Mouse (Mus musculus) heart, postnatal 36 days (tissue): Measurements from ENCODE around the gene Rasa4. TPM values are rescaled to one million over a fixed set of nuclear protein-coding genes. Genes with fewer than 3 reads are reported as not detected.
"Not testable (repeated sequence)": the region's sequence is repeated elsewhere in the genome, so short reads cannot be mapped to it uniquely, and the experiment has no call there.

ENCODE experiments used
- DNase-seq, 2 experiments: peaks; one replicate each; pipeline ENCODE4 v3.0.0; 2021 to 2022
- intact Hi-C: fragments of 180-260 bp; cut with DNase I; formaldehyde crosslinking; loops from one replicate; pipeline ENCODE4 v1.15.1; 2025
- total RNA-seq, 2 experiments: library from RNA; stranded (reverse); gene quantifications; 2 replicates each; pipeline ENCODE4 v1.2.3; 2021

Rasa4 gene
- total RNA-seq, 2 experiments from 2014 or later, result 6.4 to 9.2 TPM

DNA sequence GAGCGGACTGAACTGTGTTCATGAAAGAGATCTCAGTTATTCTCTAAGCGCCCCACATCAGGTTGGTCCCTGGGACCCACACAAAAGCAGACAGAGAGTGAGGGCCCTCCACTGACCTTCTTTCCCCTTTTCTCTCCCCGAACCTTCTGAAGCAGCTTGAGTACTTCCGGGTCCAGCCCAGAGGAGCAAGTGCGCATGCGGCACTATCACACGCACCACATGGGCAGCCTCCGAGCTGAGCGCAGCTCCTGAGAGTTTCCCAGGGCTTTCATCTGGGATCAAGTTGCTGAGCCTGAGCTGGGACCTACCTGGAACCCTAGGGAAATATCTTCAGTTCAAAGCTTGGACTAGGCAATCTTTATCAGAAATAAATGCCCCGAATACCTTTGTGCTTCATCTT lies 19.8 kb upstream of the Rasa4 start:
- DNase-seq, result no peak
- intact Hi-C loops, result loop anchor here (5.0 kb wide), 1 partner anchor 97 kb away; no protein-coding TSS in a partner anchor

GRCm38 (mm10) chr5:136066404-136067148 lies 17.1 kb upstream of the Rasa4 start:
- DNase-seq, intact Hi-C loops: not testable (repeated sequence)

DNA sequence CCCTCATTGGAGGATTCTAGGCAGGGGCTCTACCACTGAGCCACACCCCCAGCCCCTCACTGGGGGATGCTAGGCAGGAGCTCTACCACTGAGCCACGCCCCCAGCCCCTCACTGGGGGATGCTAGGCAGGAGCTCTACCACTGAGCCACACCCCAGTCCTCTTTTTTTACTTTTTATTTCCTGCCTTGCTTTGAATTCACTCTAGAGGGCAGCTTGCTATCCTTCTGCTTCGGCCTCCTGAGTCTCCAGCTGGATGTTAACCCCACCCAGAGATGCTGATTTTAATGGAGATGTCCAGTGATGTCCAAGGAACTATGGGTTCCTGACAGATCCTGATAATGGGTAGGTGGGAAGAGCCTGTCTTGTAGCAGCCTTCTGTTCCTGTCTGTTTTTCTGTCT lies 14.3 kb upstream of the Rasa4 start:
- intact Hi-C loops, result no loop called here
- DNase-seq, result no peak

DNA sequence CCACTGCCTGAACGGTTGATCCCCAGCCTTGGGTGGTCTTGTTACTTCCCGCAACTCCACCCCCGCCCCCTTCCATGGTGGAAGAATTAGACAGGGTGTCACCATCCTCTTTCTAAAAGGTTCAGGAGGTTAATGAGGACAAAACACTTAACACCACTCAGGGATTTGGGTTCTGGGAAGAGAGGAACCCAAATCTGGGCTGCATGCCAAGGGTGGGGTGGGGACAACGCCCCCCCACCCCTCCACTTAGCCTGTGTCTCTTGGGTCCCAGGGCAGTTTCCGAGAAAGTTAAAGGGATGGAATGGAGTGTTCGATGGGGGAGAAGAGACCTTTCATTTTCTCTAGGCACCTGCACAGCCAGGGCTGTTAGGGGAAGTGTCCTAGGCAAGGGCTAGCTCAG lies 10.7 kb upstream of the Rasa4 start:
- intact Hi-C loops, result no loop called here
- no peak for DNase-seq

DNA sequence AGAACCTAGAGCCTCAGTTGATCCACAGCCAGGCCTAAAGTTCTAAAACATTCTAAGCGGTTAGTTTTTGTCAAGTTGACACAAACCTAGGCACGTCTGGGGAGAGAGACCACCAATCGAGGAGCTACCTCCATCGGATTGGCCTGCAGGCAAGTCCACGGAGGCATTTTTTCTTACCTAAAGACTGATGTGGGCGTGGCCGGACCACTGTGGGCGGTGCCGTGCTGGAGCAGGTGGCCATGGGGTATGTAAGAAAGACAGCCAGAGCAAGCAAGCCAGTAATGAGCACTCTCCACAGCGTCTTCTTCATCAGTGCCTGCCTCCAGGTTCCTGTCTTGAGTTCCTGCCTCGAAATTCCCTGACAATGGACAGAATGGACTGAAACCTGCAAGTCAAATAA lies 10.2 kb upstream of the Rasa4 start:
- no peak for DNase-seq
- intact Hi-C loops, result no loop called here

DNA sequence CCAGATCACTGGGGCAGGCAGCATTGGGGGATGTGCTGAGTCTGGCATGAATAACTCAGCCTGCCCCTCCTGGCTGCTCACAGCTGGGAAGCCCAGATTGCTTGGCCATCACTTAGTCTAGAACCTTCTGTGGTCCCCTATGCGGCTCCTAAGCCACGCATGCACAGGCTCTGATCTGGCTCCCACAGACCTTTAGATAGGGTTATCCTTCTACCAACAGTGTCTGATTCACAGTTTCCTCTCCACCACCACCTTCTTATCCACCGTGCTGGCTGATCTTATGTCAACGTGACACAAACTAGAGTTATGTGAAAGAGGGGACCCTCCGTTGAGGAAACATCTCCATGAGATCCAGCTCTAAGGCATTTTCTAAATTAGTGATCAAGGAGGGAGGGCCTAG lies 8.6 kb upstream of the Rasa4 start:
- DNase-seq, result no peak
- intact Hi-C loops, result no loop called here

DNA sequence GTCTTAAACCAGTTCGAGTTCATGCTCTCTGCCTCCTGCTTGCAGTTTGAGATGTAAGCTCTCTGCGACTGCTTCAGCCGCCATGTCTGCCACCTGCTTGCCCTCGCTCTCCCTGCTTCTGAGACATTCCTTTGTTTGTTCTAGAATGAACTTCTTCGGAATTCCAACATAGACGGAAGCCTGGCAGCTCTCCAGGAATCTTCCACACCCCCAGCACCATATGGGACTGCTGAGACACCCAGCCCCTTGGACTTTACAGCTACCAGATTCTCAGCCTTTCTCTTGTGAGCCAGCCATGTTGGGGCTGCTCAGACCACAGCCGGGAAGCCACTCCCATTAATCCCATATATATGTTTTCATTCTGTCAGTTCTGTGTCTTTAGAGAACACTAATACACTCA lies 7.4 kb upstream of the Rasa4 start:
- DNase-seq, result no peak
- intact Hi-C loops, result no loop called here

DNA sequence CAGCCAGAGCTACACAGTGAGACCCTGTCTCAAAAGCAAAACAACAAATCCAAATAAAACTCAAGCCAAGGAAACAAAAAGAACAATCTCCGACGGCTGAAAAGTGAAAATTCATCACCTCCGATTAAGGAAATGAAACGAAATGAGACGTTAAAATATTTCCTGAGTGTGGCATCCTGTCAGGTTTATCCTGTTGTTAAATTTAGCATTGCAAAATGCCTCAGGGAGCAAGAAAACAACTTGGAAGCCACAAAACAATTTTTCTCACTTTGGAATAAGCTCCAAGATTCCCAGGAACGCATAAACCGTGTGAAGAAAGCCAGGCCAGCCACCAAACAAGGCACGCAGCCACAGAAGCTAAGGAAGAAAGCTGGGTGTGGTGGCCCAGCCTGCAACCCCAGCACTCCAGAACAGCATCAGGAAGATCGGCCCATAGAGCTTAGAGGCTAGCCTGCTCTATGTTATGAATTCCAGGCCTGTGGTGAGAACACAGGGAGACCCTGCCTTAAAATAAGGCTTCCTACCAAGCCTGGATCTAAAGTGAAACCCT lies 6.6 kb upstream of the Rasa4 start:
- no peak for DNase-seq
- intact Hi-C loops, result no loop called here

DNA sequence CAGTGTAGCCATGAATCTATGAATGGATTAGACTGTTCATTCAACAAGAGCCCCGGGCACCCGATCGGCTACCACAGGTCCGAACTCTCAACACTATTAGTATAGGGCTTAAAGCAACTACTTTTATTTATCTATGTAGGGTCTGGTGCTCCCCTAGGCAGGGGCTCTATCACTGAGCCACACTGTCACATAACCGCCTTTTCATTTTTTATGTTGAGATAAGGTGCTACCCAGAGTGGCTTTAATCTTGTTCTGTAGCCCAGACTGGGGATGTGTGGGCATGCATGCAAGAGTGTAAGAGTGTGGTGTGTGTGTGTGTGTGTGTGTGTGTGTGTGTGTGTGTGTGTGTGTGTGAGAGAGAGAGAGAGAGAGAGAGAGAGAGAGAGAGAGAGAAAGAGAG lies 5.6 kb upstream of the Rasa4 start:
- no peak for DNase-seq
- intact Hi-C loops, result no loop called here

DNA sequence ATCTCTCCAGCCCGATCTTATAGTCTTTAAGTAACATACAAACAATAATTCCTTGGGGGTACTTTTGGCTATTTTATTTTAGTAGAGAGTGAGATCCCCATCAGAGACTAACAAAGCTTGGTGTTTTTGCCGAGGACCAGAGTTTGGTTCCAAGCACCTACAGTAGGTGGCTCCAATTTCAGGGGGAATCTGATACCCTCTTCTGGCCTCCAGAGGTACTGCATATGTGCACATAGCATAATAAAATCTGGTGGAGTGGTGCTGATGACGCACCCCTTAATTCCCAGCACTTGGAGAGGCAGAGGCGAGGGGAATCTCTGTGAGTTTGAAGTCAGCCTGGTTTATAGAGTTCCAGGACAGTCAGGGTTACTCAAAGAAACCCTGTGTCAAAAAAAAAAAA lies 1.4 kb upstream of the Rasa4 start:
- no peak for DNase-seq
- intact Hi-C loops, result no loop called here

DNA sequence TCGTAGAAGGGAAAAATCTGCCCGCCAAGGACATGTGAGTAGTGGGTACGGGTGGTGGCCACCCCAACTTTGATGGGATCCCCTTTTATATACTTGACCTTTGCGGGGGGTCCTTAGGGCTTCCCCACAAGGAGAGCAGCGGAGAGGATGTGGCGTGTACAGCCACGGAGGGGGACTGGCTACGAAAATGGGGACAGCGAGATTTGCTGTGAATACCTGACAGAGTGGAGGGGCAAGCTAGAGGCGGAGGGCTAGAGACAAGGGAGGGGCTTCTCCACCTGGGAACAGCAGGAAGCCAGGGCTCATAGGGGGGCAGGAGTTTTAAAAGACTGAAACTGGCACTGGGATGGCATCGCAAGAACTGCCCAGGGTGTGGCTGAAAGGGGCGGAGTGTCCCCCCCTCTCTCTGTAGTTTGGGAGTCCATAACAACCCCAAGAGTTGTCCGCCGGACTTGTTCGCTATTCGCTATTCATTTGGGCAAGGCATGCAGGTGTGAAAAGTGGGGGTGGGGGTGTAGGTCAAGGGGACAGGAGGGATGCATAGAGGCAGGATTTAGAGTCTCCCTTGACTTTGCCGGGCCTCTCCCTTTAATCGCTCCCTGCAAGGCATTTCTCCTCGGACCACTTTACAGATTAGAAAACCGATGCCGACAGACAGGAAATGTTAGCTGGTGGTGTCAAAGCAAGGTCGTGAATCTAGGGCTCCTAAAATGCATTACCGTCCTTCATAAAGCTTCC lies 597 bp downstream of the Rasa4 start:
- DNase-seq, result peak in 1 of 2 experiments; percentile 25
- intact Hi-C loops, result no loop called here

GRCm38 (mm10) chr5:136084891-136085651 lies 1.4 kb downstream of the Rasa4 start:
- intact Hi-C loops, result no loop called here
- no peak for DNase-seq

DNA sequence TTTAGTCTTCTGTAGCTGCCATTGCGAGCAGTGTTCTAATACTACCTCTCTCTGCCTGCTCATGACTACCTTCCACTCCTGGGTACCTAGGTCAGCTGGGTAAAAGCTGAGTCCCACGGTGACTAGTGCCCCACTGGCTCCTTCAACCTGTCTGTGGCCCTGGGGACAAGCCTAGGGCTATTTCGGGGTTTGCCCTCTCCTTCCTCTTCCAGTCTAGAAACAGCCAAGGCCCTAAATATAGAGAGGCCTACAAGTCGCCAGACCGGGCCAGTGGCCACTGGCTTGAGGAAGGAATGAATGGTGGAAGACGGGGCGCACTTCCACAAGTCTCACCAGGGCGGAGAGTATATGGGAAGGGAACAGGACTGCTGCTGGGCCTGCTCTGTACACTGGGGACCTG lies 2.6 kb downstream of the Rasa4 start:
- intact Hi-C loops, result no loop called here
- DNase-seq, result no peak

DNA sequence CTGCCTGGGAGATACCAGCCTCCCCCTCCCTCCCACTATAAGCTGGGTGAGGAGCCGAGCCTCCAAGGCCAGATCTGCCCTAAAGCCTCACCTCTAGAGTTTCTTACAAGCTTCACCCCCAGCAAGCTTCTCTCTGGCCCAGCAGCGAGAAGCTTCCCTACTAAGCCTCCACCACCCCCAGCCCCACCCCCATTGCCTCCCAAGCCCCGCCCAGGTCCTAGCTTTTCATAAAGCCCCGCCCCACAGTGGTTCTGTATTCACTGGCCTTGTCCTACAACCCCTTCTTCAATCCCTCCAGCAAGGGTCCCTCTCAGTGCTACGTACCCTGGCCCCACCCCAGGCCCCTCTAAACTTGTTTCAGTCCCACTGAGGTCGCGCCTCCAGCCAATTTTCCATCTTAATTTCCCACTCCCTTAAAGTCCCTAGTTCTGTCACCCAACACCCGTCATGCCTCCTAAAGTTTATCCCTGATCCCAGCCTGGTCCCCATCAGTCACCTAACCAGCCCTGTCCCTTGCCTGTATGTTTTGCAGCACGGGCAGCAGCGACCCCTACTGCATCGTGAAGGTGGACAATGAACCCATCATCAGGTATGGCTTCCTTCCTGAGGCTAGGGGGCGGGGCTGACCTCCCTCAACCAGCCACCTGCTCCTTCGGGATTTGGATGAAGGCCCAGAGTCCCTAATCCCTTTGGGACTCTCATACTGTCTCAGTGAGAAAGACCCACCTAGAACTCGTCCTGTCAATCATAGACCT lies 5.3 kb downstream of the Rasa4 start:
- DNase-seq, result no peak
- intact Hi-C loops, result no loop called here

GRCm38 (mm10) chr5:136091927-136092326 lies 8.2 kb downstream of the Rasa4 start:
- intact Hi-C loops, result no loop called here
- no peak for DNase-seq

DNA sequence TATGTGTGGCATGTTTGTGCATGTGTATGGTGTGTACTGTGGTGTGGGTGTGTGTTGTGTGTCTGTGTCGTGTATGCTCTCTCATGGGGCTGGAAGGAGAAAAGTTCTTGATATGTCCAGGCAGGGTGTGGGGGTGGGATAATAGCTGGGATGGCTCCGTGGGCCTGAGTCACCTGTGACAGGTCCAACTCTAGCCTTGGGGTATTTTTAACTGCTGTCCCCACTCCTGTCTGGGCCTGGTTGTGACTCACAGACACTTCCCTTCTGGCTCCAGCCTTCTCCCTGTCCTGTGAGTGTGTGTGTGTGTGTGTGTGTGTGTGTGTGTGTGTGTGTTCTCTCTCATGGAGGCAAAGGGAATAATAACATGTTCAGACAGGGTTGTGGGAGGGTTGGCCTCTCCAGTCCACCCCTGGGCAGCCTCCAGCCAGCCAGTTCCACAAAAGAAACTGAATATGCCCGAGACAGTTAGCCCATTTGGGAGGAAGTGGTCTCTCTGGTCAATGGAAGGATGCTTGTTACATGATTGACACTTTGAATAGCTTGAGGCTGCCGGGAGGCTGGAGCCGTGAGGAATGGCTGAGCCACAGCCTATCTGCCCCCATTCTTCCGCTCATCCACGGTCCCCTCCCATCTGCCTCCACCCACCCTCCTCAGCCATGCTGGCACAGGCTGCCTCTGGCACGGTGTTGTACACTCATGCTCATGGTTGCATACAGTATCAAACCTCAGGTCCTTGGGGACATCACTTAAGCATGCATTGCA lies 10.7 kb downstream of the Rasa4 start:
- intact Hi-C loops, result no loop called here
- no peak for DNase-seq

- intact Hi-C loops, result no loop called here
Observed at GRCm38 (mm10) chr5:136095089-136095488, 11.4 kb downstream of the Rasa4 start.

DNA sequence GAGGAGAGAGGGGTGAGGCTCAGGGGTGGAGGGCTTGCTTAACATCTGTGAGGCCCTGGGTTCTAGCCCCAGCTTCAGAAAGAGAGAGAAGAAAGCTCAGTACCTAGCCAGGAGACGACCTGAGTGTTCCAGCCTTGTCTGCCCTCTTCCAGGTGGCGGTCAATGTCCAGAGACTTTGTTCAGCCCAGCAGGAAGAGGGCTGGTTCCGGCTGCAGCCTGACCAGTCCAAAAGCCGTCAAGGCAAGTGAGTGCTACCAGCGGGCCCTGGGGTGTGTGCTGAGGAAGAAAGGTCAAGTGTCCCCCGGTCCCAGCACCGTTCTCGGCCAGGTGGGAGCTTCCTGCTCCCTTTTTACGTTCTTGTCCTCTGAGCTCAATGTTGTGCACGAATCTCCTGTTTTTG lies 14.8 kb downstream of the Rasa4 start:
- DNase-seq, result no peak
- intact Hi-C loops, result no loop called here

More at GRCm38 (mm10) chr5:136095089-136095488, 11.4 kb downstream of the Rasa4 start:
- no peak for DNase-seq

GRCm38 (mm10) chr5:136102099-136102820 lies 18.5 kb downstream of the Rasa4 start:
- intact Hi-C loops, result loop anchor here (2.0 kb wide), 1 partner anchor 87 kb away; no protein-coding TSS in a partner anchor
- DNase-seq, result peak; percentile 48 to 63
